Mouse (Mus musculus) 3134 (cell line): ENCODE measurements around the gene Dgki.

Experiments
- DNase-seq: peaks from one replicate; pipeline ENCODE4 v3.0.0-alpha.2; 2011; ENCODE audit warnings: low spot score; ENCODE audit not compliant: insufficient read length; ENCODE audit errors: extremely low read depth

Dgki gene

GRCm38 (mm10) chr6:37297744-37298482, 2.1 kb downstream of the Dgki start:
- DNase-seq, result no peak

GRCm38 (mm10) chr6:37292068-37292467, 7.9 kb downstream of the Dgki start:
- DNase-seq, result no peak

- no peak for DNase-seq
Measured at GRCm38 (mm10) chr6:37291171-37291570, 8.8 kb downstream of the Dgki start.

- no peak for DNase-seq
Measured at GRCm38 (mm10) chr6:37290691-37291090, 9.3 kb downstream of the Dgki start.

GRCm38 (mm10) chr6:37286134-37286533, 13.8 kb downstream of the Dgki start:
- no peak for DNase-seq

- DNase-seq, result no peak
Measured at GRCm38 (mm10) chr6:37284879-37285278, 15.1 kb downstream of the Dgki start.

GRCm38 (mm10) chr6:37283336-37283735, 16.6 kb downstream of the Dgki start:
- no peak for DNase-seq

- DNase-seq, result no peak
Measured at GRCm38 (mm10) chr6:37282659-37283058, 17.3 kb downstream of the Dgki start.

- peak; percentile 10 for DNase-seq
Measured at GRCm38 (mm10) chr6:37276834-37277715, 22.9 kb downstream of the Dgki start.

GRCm38 (mm10) chr6:37276181-37276580, 23.8 kb downstream of the Dgki start:
- no peak for DNase-seq

GRCm38 (mm10) chr6:37270905-37271591, 28.9 kb downstream of the Dgki start:
- DNase-seq, result no peak

GRCm38 (mm10) chr6:37268589-37268988, 31.4 kb downstream of the Dgki start:
- no peak for DNase-seq

- no peak for DNase-seq
Measured at GRCm38 (mm10) chr6:37267952-37268351, 32.0 kb downstream of the Dgki start.

GRCm38 (mm10) chr6:37262486-37262885, 37.5 kb downstream of the Dgki start:
- DNase-seq, result no peak

GRCm38 (mm10) chr6:37261236-37261852, 38.6 kb downstream of the Dgki start:
- no peak for DNase-seq

GRCm38 (mm10) chr6:37258662-37259061, 41.3 kb downstream of the Dgki start:
- DNase-seq, result no peak

GRCm38 (mm10) chr6:37254144-37254543, 45.8 kb downstream of the Dgki start:
- no peak for DNase-seq

- DNase-seq, result no peak
Measured at GRCm38 (mm10) chr6:37252536-37252935, 47.4 kb downstream of the Dgki start.

- no peak for DNase-seq
Measured at GRCm38 (mm10) chr6:37250671-37251070, 49.3 kb downstream of the Dgki start.

GRCm38 (mm10) chr6:37245757-37246156, 54.2 kb downstream of the Dgki start:
- DNase-seq, result no peak

- no peak for DNase-seq
Measured at GRCm38 (mm10) chr6:37244074-37244473, 55.9 kb downstream of the Dgki start.
